Mouse (Mus musculus) C2C12 (cell line): ENCODE results near the gene Pkn1. TPM values are rescaled to one million over a fixed set of nuclear protein-coding genes. Genes with fewer than 3 reads are reported as not detected.

Experiments
- H3K27me3 ChIP-seq: one replicate; pipeline ENCODE4 v1.6.1; 2011; ENCODE audit not compliant: control insufficient read depth, insufficient read depth, insufficient read length
- H3K36me3 ChIP-seq: one replicate; pipeline ENCODE4 v1.6.1; 2011; ENCODE audit not compliant: control insufficient read depth, insufficient read depth
- H3K4me3 ChIP-seq: one replicate; pipeline ENCODE4 v1.5.1; 2011; ENCODE audit warnings: mild to moderate bottlenecking, control low read depth; ENCODE audit not compliant: poor library complexity, insufficient read depth, severe bottlenecking
- H3K79me2 ChIP-seq: one replicate; pipeline ENCODE4 v1.6.1; 2011; ENCODE audit not compliant: control insufficient read depth, insufficient read depth
- H3K79me3 ChIP-seq: one replicate; pipeline ENCODE4 v1.6.1; 2011; ENCODE audit warnings: low read depth, control low read depth
- H3ac ChIP-seq: one replicate; pipeline ENCODE3; 2011; ENCODE audit warnings: low read depth; ENCODE audit not compliant: control insufficient read depth, insufficient read length
- CEBPB ChIP-seq: IDR thresholded peaks from one replicate; pipeline ENCODE4 v1.6.1; 2011; ENCODE audit warnings: low read depth, mild to moderate bottlenecking, control low read depth, moderate library complexity
- CTCF ChIP-seq: IDR thresholded peaks from one replicate; pipeline ENCODE4 v1.5.1; 2011; ENCODE audit not compliant: control insufficient read depth, insufficient read depth, insufficient read length
- FOSL1 ChIP-seq: IDR thresholded peaks from one replicate; pipeline ENCODE4 v1.8.0; 2011; ENCODE audit warnings: mild to moderate bottlenecking, low read length; ENCODE audit not compliant: poor library complexity, insufficient read depth, severe bottlenecking
- MAX ChIP-seq: IDR thresholded peaks from one replicate; pipeline ENCODE4 v1.6.1; 2011; ENCODE audit warnings: mild to moderate bottlenecking, control low read depth
- MYOD1 ChIP-seq: IDR thresholded peaks from one replicate; pipeline ENCODE4 v1.6.1; 2011; ENCODE audit warnings: low read depth; ENCODE audit not compliant: control insufficient read depth, insufficient read length
- MYOG ChIP-seq: IDR thresholded peaks from one replicate; pipeline ENCODE4 v1.6.1; 2011; ENCODE audit not compliant: control insufficient read depth, insufficient read length; ENCODE audit errors: extremely low read depth
- USF1 ChIP-seq: IDR thresholded peaks from one replicate; pipeline ENCODE4 v1.6.1; 2011; ENCODE audit warnings: low read depth, mild to moderate bottlenecking, control low read depth, moderate library complexity
- polyA plus RNA-seq: library from polyadenylated mRNA; unstranded; fragments of >200 nt; fragmentation: generic; extraction: Trizol; gene quantifications from one replicate; pipeline ENCODE4 v1.2.1, GENCODE M21; 2012; ENCODE audit warnings: missing spikeins

Gene Pkn1
- polyA plus RNA-seq, 1 experiment = 26.6 TPM

- Histone ChIP-seq H3K36me3 (peaks cover 11% of the 10 kb centered on the region), H3ac (no peak overlapping the region), H3K27me3 (no peaks in the 10 kb centered on the region), H3K4me3 (no peak overlapping the region), H3K79me3 (peaks cover 42% of the 10 kb centered on the region), H3K79me2 (peaks cover 45% of the 10 kb centered on the region)
- no peak for TF ChIP-seq MYOG
- no peak for TF ChIP-seq CTCF
- TF ChIP-seq CEBPB = no peak
- TF ChIP-seq MAX = no peak
- TF ChIP-seq USF1 = no peak
- TF ChIP-seq MYOD1 = no peak
- no peak for TF ChIP-seq FOSL1
Observed at GRCm38 (mm10) chr8:83714676-83715030, 15.7 kb upstream of the Pkn1 start.

GRCm38 (mm10) chr8:83707554-83707953, 8.6 kb upstream of the Pkn1 start:
- Histone ChIP-seq H3K79me3 (no peaks in the 10 kb centered on the region), H3K27me3 (no peaks in the 10 kb centered on the region), H3K79me2 (no peaks in the 10 kb centered on the region), H3ac (no peak overlapping the region), H3K36me3 (no peaks in the 10 kb centered on the region), H3K4me3 (no peak overlapping the region)
- no peak for TF ChIP-seq USF1
- TF ChIP-seq FOSL1 = no peak
- TF ChIP-seq MAX = no peak
- TF ChIP-seq MYOG = no peak
- TF ChIP-seq CTCF = no peak
- TF ChIP-seq MYOD1 = no peak
- no peak for TF ChIP-seq CEBPB

GRCm38 (mm10) chr8:83706411-83706810, 7.4 kb upstream of the Pkn1 start:
- no peak overlapping the region for H3ac ChIP-seq
- no peak overlapping the region for H3K4me3 ChIP-seq
- no peaks in the 10 kb centered on the region for H3K27me3 ChIP-seq
- H3K79me2 ChIP-seq = no peaks in the 10 kb centered on the region
- TF ChIP-seq CTCF (no peak), MYOG (no peak), CEBPB (no peak), MYOD1 (no peak), MAX (no peak), FOSL1 (no peak), USF1 (no peak)
- H3K36me3 ChIP-seq = no peaks in the 10 kb centered on the region
- no peaks in the 10 kb centered on the region for H3K79me3 ChIP-seq

- Histone ChIP-seq H3ac (no peak overlapping the region), H3K27me3 (no peaks in the 10 kb centered on the region), H3K79me2 (peaks cover 4% of the 10 kb centered on the region), H3K4me3 (no peak overlapping the region), H3K79me3 (no peaks in the 10 kb centered on the region), H3K36me3 (no peaks in the 10 kb centered on the region)
- TF ChIP-seq MYOD1 = no peak
- TF ChIP-seq MAX = no peak
- TF ChIP-seq CEBPB = no peak
- TF ChIP-seq CTCF = no peak
- TF ChIP-seq MYOG = no peak
- no peak for TF ChIP-seq USF1
- no peak for TF ChIP-seq FOSL1
Observed at GRCm38 (mm10) chr8:83703426-83703825, 4.4 kb upstream of the Pkn1 start.

GRCm38 (mm10) chr8:83700423-83701085, 1.6 kb upstream of the Pkn1 start:
- peaks cover 5% of the 10 kb centered on the region for H3K79me3 ChIP-seq
- no peaks in the 10 kb centered on the region for H3K36me3 ChIP-seq
- H3K27me3 ChIP-seq = no peaks in the 10 kb centered on the region
- H3K79me2 ChIP-seq = peaks cover 27% of the 10 kb centered on the region
- no peak for TF ChIP-seq FOSL1
- TF ChIP-seq MYOD1 = no peak
- no peak for TF ChIP-seq CEBPB
- TF ChIP-seq MYOG = no peak
- TF ChIP-seq CTCF = no peak
- TF ChIP-seq MAX = no peak
- no peak for TF ChIP-seq USF1
- H3K4me3 ChIP-seq = no peak overlapping the region
- no peak overlapping the region for H3ac ChIP-seq

- Histone ChIP-seq H3ac (no peak overlapping the region), H3K4me3 (peak overlapping the region; percentile 59), H3K79me2 (peaks cover 36% of the 10 kb centered on the region), H3K36me3 (no peaks in the 10 kb centered on the region), H3K79me3 (peaks cover 5% of the 10 kb centered on the region), H3K27me3 (no peaks in the 10 kb centered on the region)
- TF ChIP-seq USF1 = no peak
- no peak for TF ChIP-seq FOSL1
- no peak for TF ChIP-seq CTCF
- no peak for TF ChIP-seq MYOG
- no peak for TF ChIP-seq MAX
- TF ChIP-seq CEBPB = no peak
Observed at GRCm38 (mm10) chr8:83699566-83699965, 587 bp upstream of the Pkn1 start.
